Mouse (Mus musculus): Measurements from ENCODE around the gene Raver1. TPM values are rescaled to one million over a fixed set of nuclear protein-coding genes. Genes with fewer than 3 reads are reported as not detected.
A peak's percentile ranks its signal among the peaks of the same experiment; 100 is the strongest.

Raver1 gene
- polyA plus RNA-seq, 1 experiment from 2014 or later, result 64.2 TPM

GRCm38 (mm10) chr9:21041308-21041707 is 50.5 kb downstream of the Raver1 start:
- Histone ChIP-seq H3K27ac (replicated peaks; ENCODE audit: low read depth, low read length) (no peak overlapping the region), H3K9ac (ENCODE audit: low read depth, low read length) (no peak overlapping the region), H3K4me1 (ENCODE audit: control insufficient read depth, insufficient read depth, low read length) (peaks cover 13% of the 10 kb centered on the region), H3K4me3 (ENCODE audit: low read depth, low read length) (no peak overlapping the region), H3K4me2 (ENCODE audit: low read depth, low read length) (no peak overlapping the region), H3K9me3 (ENCODE audit: control insufficient read depth, low read length) (peaks cover 5% of the 10 kb centered on the region; the same call in 1 of the 2 replicates), H3K36me3 (ENCODE audit: control insufficient read depth, insufficient read depth, low read length) (no peaks in the 10 kb centered on the region), H3K27me3 (replicated peaks; ENCODE audit: control insufficient read depth, insufficient read depth, low read length) (peaks cover 40% of the 10 kb centered on the region)
- WGBS, result 37% methylated on average over 4 of the region's 4 CpGs
- ATAC-seq (ENCODE audit: low read depth) (no peak), DNase-seq (ENCODE audit: low spot score) (no peak)

GRCm38 (mm10) chr9:21039779-21040178 is 52.0 kb downstream of the Raver1 start:
- ATAC-seq (ENCODE audit: low read depth), result no peak
- DNase-seq (ENCODE audit: low spot score), result no peak
- H3K9ac ChIP-seq (ENCODE audit: low read depth, low read length), result no peak overlapping the region
- 64% methylated on average over 3 of the region's 3 CpGs for WGBS
- no peaks in the 10 kb centered on the region for H3K36me3 ChIP-seq (ENCODE audit: control insufficient read depth, insufficient read depth, low read length)
- peaks cover 5% of the 10 kb centered on the region; the same call in 1 of the 2 replicates for H3K9me3 ChIP-seq (ENCODE audit: control insufficient read depth, low read length)
- H3K27ac ChIP-seq (replicated peaks; ENCODE audit: low read depth, low read length), result no peak overlapping the region
- peaks cover 13% of the 10 kb centered on the region for H3K4me1 ChIP-seq (ENCODE audit: control insufficient read depth, insufficient read depth, low read length)
- H3K27me3 ChIP-seq (replicated peaks; ENCODE audit: control insufficient read depth, insufficient read depth, low read length), result peaks cover 55% of the 10 kb centered on the region
- no peak overlapping the region for H3K4me2 ChIP-seq (ENCODE audit: low read depth, low read length)
- no peak overlapping the region for H3K4me3 ChIP-seq (ENCODE audit: low read depth, low read length)

GRCm38 (mm10) chr9:21037481-21037891 is 54.3 kb downstream of the Raver1 start:
- H3K36me3 ChIP-seq (ENCODE audit: control insufficient read depth, insufficient read depth, low read length), result no peaks in the 10 kb centered on the region
- WGBS, result 4% methylated on average over 26 of the region's 31 CpGs
- DNase-seq (ENCODE audit: low spot score) (no peak), ATAC-seq (ENCODE audit: low read depth) (peak; percentile 41; the same call in 1 of the 2 replicates)
- peaks cover 77% of the 10 kb centered on the region for H3K27me3 ChIP-seq (replicated peaks; ENCODE audit: control insufficient read depth, insufficient read depth, low read length)
- H3K27ac ChIP-seq (replicated peaks; ENCODE audit: low read depth, low read length), result no peak overlapping the region
- peak overlapping the region; percentile 42 for H3K4me3 ChIP-seq (ENCODE audit: low read depth, low read length)
- H3K9me3 ChIP-seq (ENCODE audit: control insufficient read depth, low read length), result peaks cover 5% of the 10 kb centered on the region; the same call in 1 of the 2 replicates
- H3K9ac ChIP-seq (ENCODE audit: low read depth, low read length), result peak overlapping the region; percentile 52
- peak overlapping the region; percentile 69 for H3K4me2 ChIP-seq (ENCODE audit: low read depth, low read length)
- peaks cover 24% of the 10 kb centered on the region for H3K4me1 ChIP-seq (ENCODE audit: control insufficient read depth, insufficient read depth, low read length)

- DNase-seq (ENCODE audit: low spot score) (no peak), ATAC-seq (ENCODE audit: low read depth) (no peak)
- Histone ChIP-seq H3K4me2 (ENCODE audit: low read depth, low read length) (peak overlapping the region; percentile 69), H3K9ac (ENCODE audit: low read depth, low read length) (no peak overlapping the region), H3K9me3 (ENCODE audit: control insufficient read depth, low read length) (peaks cover 5% of the 10 kb centered on the region; the same call in 1 of the 2 replicates), H3K4me1 (ENCODE audit: control insufficient read depth, insufficient read depth, low read length) (peaks cover 31% of the 10 kb centered on the region), H3K4me3 (ENCODE audit: low read depth, low read length) (0 out of 2 replicates have a peak overlapping the region, but pooled peaks have one; percentile 4), H3K27ac (replicated peaks; ENCODE audit: low read depth, low read length) (no peak overlapping the region), H3K36me3 (ENCODE audit: control insufficient read depth, insufficient read depth, low read length) (no peaks in the 10 kb centered on the region), H3K27me3 (replicated peaks; ENCODE audit: control insufficient read depth, insufficient read depth, low read length) (peaks cover 85% of the 10 kb centered on the region)
- under 1% methylated on average over 20 of the region's 22 CpGs for WGBS
These were observed 55.1 kb downstream of the Raver1 start for GRCm38 (mm10) chr9:21036666-21037065.

GRCm38 (mm10) chr9:21036161-21036560 is 55.6 kb downstream of the Raver1 start:
- WGBS, result 9% methylated on average over 20 of the region's 20 CpGs
- H3K4me3 ChIP-seq (ENCODE audit: low read depth, low read length), result no peak overlapping the region

GRCm38 (mm10) chr9:21035586-21035985 is 56.2 kb downstream of the Raver1 start:
- peaks cover 5% of the 10 kb centered on the region; the same call in 1 of the 2 replicates for H3K9me3 ChIP-seq (ENCODE audit: control insufficient read depth, low read length)
- ATAC-seq (ENCODE audit: low read depth) (no peak), DNase-seq (ENCODE audit: low spot score) (no peak)
- 22% methylated on average over 9 of the region's 9 CpGs for WGBS
- H3K4me1 ChIP-seq (ENCODE audit: control insufficient read depth, insufficient read depth, low read length), result peaks cover 32% of the 10 kb centered on the region
- no peak overlapping the region for H3K27ac ChIP-seq (replicated peaks; ENCODE audit: low read depth, low read length)
- H3K27me3 ChIP-seq (replicated peaks; ENCODE audit: control insufficient read depth, insufficient read depth, low read length), result peaks cover 87% of the 10 kb centered on the region
- no peak overlapping the region for H3K9ac ChIP-seq (ENCODE audit: low read depth, low read length)
- H3K4me2 ChIP-seq (ENCODE audit: low read depth, low read length), result no peak overlapping the region
- no peaks in the 10 kb centered on the region for H3K36me3 ChIP-seq (ENCODE audit: control insufficient read depth, insufficient read depth, low read length)
- H3K4me3 ChIP-seq (ENCODE audit: low read depth, low read length), result no peak overlapping the region

More at GRCm38 (mm10) chr9:21036161-21036560, 55.6 kb downstream of the Raver1 start:
- no peak for DNase-seq (ENCODE audit: low spot score)
- no peaks in the 10 kb centered on the region for H3K36me3 ChIP-seq (ENCODE audit: control insufficient read depth, insufficient read depth, low read length)
- peaks cover 87% of the 10 kb centered on the region for H3K27me3 ChIP-seq (replicated peaks; ENCODE audit: control insufficient read depth, insufficient read depth, low read length)
- peaks cover 5% of the 10 kb centered on the region; the same call in 1 of the 2 replicates for H3K9me3 ChIP-seq (ENCODE audit: control insufficient read depth, low read length)
- ATAC-seq (ENCODE audit: low read depth), result no peak
- peaks cover 32% of the 10 kb centered on the region for H3K4me1 ChIP-seq (ENCODE audit: control insufficient read depth, insufficient read depth, low read length)
- no peak overlapping the region for H3K27ac ChIP-seq (replicated peaks; ENCODE audit: low read depth, low read length)
- no peak overlapping the region for H3K4me2 ChIP-seq (ENCODE audit: low read depth, low read length)
- no peak overlapping the region for H3K9ac ChIP-seq (ENCODE audit: low read depth, low read length)

- no peak overlapping the region for H3K4me3 ChIP-seq (ENCODE audit: low read depth, low read length)
- WGBS, result 2% methylated on average over 17 of the region's 17 CpGs
These were observed 57.2 kb downstream of the Raver1 start for GRCm38 (mm10) chr9:21034481-21035085.

GRCm38 (mm10) chr9:21033136-21033535 is 58.7 kb downstream of the Raver1 start:
- peak overlapping the region; percentile 52 for H3K4me3 ChIP-seq (ENCODE audit: low read depth, low read length)
- no peaks in the 10 kb centered on the region for H3K9me3 ChIP-seq (ENCODE audit: control insufficient read depth, low read length)
- 2% methylated on average over 26 of the region's 34 CpGs for WGBS
- peaks cover 47% of the 10 kb centered on the region for H3K4me1 ChIP-seq (ENCODE audit: control insufficient read depth, insufficient read depth, low read length)
- no peak overlapping the region for H3K27ac ChIP-seq (replicated peaks; ENCODE audit: low read depth, low read length)
- no peaks in the 10 kb centered on the region for H3K36me3 ChIP-seq (ENCODE audit: control insufficient read depth, insufficient read depth, low read length)
- peak; percentile 78 for ATAC-seq (ENCODE audit: low read depth)
- peaks cover 87% of the 10 kb centered on the region for H3K27me3 ChIP-seq (replicated peaks; ENCODE audit: control insufficient read depth, insufficient read depth, low read length)
- peak overlapping the region; percentile 73 for H3K4me2 ChIP-seq (ENCODE audit: low read depth, low read length)
- peak; percentile 93 for DNase-seq (ENCODE audit: low spot score)
- H3K9ac ChIP-seq (ENCODE audit: low read depth, low read length), result peak overlapping the region; percentile 53

More at GRCm38 (mm10) chr9:21034481-21035085, 57.2 kb downstream of the Raver1 start:
- no peak overlapping the region for H3K9ac ChIP-seq (ENCODE audit: low read depth, low read length)
- no peak overlapping the region for H3K4me2 ChIP-seq (ENCODE audit: low read depth, low read length)
- peaks cover 5% of the 10 kb centered on the region; the same call in 1 of the 2 replicates for H3K9me3 ChIP-seq (ENCODE audit: control insufficient read depth, low read length)
- ATAC-seq (ENCODE audit: low read depth), result no peak
- no peaks in the 10 kb centered on the region for H3K36me3 ChIP-seq (ENCODE audit: control insufficient read depth, insufficient read depth, low read length)
- H3K4me1 ChIP-seq (ENCODE audit: control insufficient read depth, insufficient read depth, low read length), result peaks cover 42% of the 10 kb centered on the region
- peaks cover 87% of the 10 kb centered on the region for H3K27me3 ChIP-seq (replicated peaks; ENCODE audit: control insufficient read depth, insufficient read depth, low read length)
- DNase-seq (ENCODE audit: low spot score), result no peak
- H3K27ac ChIP-seq (replicated peaks; ENCODE audit: low read depth, low read length), result no peak overlapping the region
